Mouse (Mus musculus): ENCODE measurements around the gene Dgkd.

DNA sequence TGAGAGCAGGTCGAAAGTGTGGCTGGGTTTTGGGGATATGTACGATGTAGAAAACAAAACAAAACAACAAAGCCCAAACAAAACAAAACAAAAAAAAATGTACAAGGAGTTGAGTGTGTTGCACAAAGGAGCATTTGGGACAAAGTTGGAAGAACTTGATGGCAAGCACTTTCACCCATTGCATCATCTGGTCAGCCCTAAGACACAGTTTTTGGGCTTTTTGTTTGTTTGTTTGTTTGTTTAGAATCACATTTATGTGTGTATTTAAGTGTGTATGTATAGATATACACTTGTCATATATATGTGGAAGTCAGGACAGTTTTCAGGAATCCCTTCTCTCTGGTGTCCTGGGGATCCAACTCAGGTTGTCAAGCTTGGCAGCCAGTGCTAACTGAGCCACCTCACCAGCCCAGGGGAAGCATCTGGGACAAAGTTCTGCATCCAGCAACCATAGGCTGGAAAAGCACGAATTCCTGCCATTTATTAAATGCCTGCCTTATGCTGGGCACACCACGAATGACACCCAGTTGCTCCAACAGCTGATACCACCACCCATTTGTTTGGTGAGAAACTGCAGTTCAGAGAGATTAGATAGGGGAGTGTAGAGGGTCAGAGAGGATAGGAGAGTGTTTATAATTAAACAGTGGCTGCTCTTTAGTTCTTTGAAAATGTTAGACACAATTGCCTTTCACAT is 5.5 kb upstream of the Dgkd start:
- TF ChIP-seq CTCF (IDR thresholded peaks at IDR 0.05; ENCODE audit: extremely low read depth, insufficient read length, insufficient replicate concordance, low read depth, low read length) (no peak), POLR2A (IDR thresholded peaks at IDR 0.05; ENCODE audit: low read depth, low read length) (no peak)

Data from small intestine, adult 2 months (tissue).